Comparison of ENCODE assay signal across 30 mouse cellular contexts in the genomic region with DNA sequence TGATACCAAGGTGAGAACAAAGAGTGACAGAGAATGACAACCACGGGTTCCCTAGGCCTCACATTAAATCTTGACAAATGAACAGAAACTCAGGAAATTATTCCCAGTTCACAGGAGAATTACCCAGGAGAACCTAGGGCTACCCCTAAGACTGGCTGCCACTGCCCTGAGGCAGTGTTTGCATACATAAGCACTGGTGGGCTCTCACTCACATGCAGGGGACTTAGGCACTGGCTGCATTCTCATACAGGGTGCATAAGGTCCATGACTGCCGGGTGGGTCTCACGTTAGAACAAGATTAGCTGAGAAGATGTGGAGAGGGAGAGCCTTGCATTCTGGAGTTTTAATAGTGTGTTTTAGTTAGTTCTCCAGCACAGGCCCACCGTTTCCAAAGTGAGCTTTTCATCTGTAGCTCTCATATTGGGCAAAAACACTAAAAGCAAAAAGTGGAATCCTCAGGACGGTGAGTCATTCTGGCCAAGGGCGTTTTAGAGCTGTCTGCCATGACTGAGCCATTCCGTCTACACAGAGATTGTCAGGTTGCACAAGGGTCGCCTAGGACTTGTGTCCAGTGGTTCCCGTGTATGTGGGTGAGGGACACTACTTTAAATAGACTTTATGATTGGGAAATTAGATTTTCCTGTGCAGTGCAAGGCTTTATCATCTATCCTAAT.
DNase-seq lines count a peak whose midpoint lies in the region; ATAC-seq and TF ChIP-seq lines count a peak whose summit lies in the region.
"Had no signal": no experiment of that assay in that cellular context is flagged by ENCODE, and none has a peak within 500 bp of the region (broad histone marks: within the 10 kb centered on the region; RNA-seq: fewer than 3 reads in every experiment).

No protein-coding gene starts in this region.

- no peaks in the 10 kb centered on the region for H3K27me3 ChIP-seq in testis, adult 2 months (ENCODE audit: control insufficient read depth, insufficient read depth, low read length)
- no peaks in the 10 kb centered on the region for H3K27me3 ChIP-seq in midbrain, embryonic 16.5 days (ENCODE audit: control insufficient read depth, insufficient read depth, low read depth, low read length)
- H3K27me3 ChIP-seq: embryonic facial prominence, embryonic 15.5 days; forebrain, embryonic 12.5 days; hindbrain, embryonic 12.5 days; intestine, embryonic 15.5 days; liver, embryonic 12.5 days; neural tube, embryonic 15.5 days had no signal

- H3K4me2 ChIP-seq in midbrain, embryonic 16.5 days (ENCODE audit: low read length), result no peak overlapping the region
- H3K4me2 ChIP-seq: embryonic facial prominence, embryonic 15.5 days; forebrain, embryonic 12.5 days; heart, embryonic 11.5 days; hindbrain, embryonic 12.5 days; intestine, embryonic 15.5 days; liver, embryonic 12.5 days; neural tube, embryonic 15.5 days had no signal

- H3K27ac ChIP-seq in testis, adult 2 months (ENCODE audit: control insufficient read depth, insufficient read depth, low read depth, low read length), result peak overlapping the region; percentile 67; the same call in 1 of the 2 replicates
- H3K27ac ChIP-seq in midbrain, embryonic 16.5 days (ENCODE audit: low read length), result no peak overlapping the region
- H3K27ac ChIP-seq: embryonic facial prominence, embryonic 10.5 days; embryonic facial prominence, embryonic 15.5 days; forebrain, embryonic 12.5 days; hindbrain, embryonic 12.5 days; hindbrain, postnatal 0 days; intestine, embryonic 15.5 days; layer of hippocampus, adult 2 months; liver, embryonic 12.5 days; neural tube, embryonic 15.5 days had no signal

- DNase-seq in adrenal gland, adult (ENCODE audit: inconsistent age in 2 of 2, low spot score in 1 of 2), result peak; percentile 52 to 84
- DNase-seq in adrenal gland, postnatal 4 days (ENCODE audit: low spot score in 2 of 2), result no peak
- DNase-seq in testis, postnatal 14 days (ENCODE audit: low spot score), result no peak
- DNase-seq in adrenal gland, postnatal 10 days, result peak; percentile 42
- no peak for DNase-seq in urinary bladder, postnatal 25 days (ENCODE audit: low spot score)
- DNase-seq: cerebellum, adult 2 months; cerebellum, postnatal 14 days; forebrain, postnatal 0 days; gastrocnemius, postnatal 14 days; heart, postnatal 36 days; kidney, adult 2 months; kidney, postnatal 36 days; left cerebral cortex, postnatal 4 days; liver, postnatal 0 days; lung, postnatal 4 days; right cerebral cortex, adult 18-20 months; thymus, postnatal 14 days had no signal

- TF ChIP-seq POLR2A in testis, adult 2 months (IDR thresholded peaks at IDR 0.05; ENCODE audit: control insufficient read depth, low read depth, low read length), result no peak

- H3K9me3 ChIP-seq in midbrain, embryonic 16.5 days (replicated peaks; ENCODE audit: control insufficient read depth, low read length, poor library complexity, severe bottlenecking), result no peaks in the 10 kb centered on the region
- H3K9me3 ChIP-seq: embryonic facial prominence, embryonic 10.5 days; embryonic facial prominence, embryonic 15.5 days; forebrain, embryonic 12.5 days; hindbrain, embryonic 12.5 days; intestine, embryonic 15.5 days; liver, embryonic 12.5 days; neural tube, embryonic 15.5 days had no signal

- no peaks in the 10 kb centered on the region for H3K36me3 ChIP-seq in testis, adult 2 months (ENCODE audit: control insufficient read depth, insufficient read depth, low read length)
- H3K36me3 ChIP-seq in midbrain, embryonic 16.5 days (ENCODE audit: control insufficient read depth, insufficient read depth, low read length), result no peaks in the 10 kb centered on the region

- H3K4me3 ChIP-seq in testis, adult 2 months (ENCODE audit: control insufficient read depth, low read depth, low read length), result peak overlapping the region; percentile 56
- no peak overlapping the region for H3K4me3 ChIP-seq in midbrain, embryonic 16.5 days (ENCODE audit: low read depth, low read length)
- H3K4me3 ChIP-seq: embryonic facial prominence, embryonic 10.5 days; embryonic facial prominence, embryonic 15.5 days; forebrain, embryonic 12.5 days; hindbrain, embryonic 12.5 days; intestine, embryonic 15.5 days; layer of hippocampus, adult 2 months; liver, embryonic 12.5 days; neural tube, embryonic 15.5 days had no signal

- H3K4me1 ChIP-seq in testis, adult 2 months (ENCODE audit: control insufficient read depth, insufficient read depth, low read length), result no peaks in the 10 kb centered on the region
- no peaks in the 10 kb centered on the region for H3K4me1 ChIP-seq in midbrain, embryonic 16.5 days (ENCODE audit: control insufficient read depth, insufficient read depth, low read length)
- H3K4me1 ChIP-seq: embryonic facial prominence, embryonic 10.5 days; embryonic facial prominence, embryonic 15.5 days; forebrain, embryonic 12.5 days; hindbrain, embryonic 12.5 days; intestine, embryonic 15.5 days had no signal

- 0 out of 2 replicates have a peak, but pooled peaks have one; percentile 69 for ATAC-seq in midbrain, embryonic 16.5 days
- no peak for ATAC-seq in megakaryocyte, adult 5-6 weeks (ENCODE audit: poor library complexity, severe bottlenecking)
- ATAC-seq: forebrain, postnatal 0 days; hindbrain, postnatal 0 days; intestine, embryonic 15.5 days; liver, embryonic 12.5 days; liver, postnatal 0 days had no signal

- 84% methylated on average over 9 of the region's 9 CpGs for WGBS in midbrain, embryonic 16.5 days

- TF ChIP-seq CTCF in testis, adult 2 months (IDR thresholded peaks at IDR 0.05; ENCODE audit: control insufficient read depth, insufficient read depth, insufficient replicate concordance, low read depth, low read length), result no peak

- H3K9ac ChIP-seq in midbrain, embryonic 16.5 days (ENCODE audit: low read depth, low read length), result no peak overlapping the region
- H3K9ac ChIP-seq: embryonic facial prominence, embryonic 15.5 days; forebrain, embryonic 12.5 days; forebrain, postnatal 0 days; hindbrain, embryonic 12.5 days; intestine, embryonic 15.5 days; liver, embryonic 12.5 days; liver, postnatal 0 days; neural tube, embryonic 15.5 days had no signal

Comparison
In these comparisons a context has a peak if more than half of its experiments do, and no peak if none do; other contexts are left out.
1. DNase-seq: peak in adrenal gland, adult (2 of 2) and adrenal gland, postnatal 10 days (single experiment); none in adrenal gland, postnatal 4 days (0 of 2), testis, postnatal 14 days (single experiment) and urinary bladder, postnatal 25 days (single experiment).